Mouse (Mus musculus) kidney, embryonic 16.5 days (tissue): ENCODE data around the gene Zfyve28. TPM values are rescaled to one million over a fixed set of nuclear protein-coding genes. Genes with fewer than 3 reads are reported as not detected.
A peak's percentile ranks its signal among the peaks of the same experiment; 100 is the strongest.

Source experiments
- ATAC-seq: fragments of 200-750 bp; cut with Nextera tagmentation; 2 replicates; pipeline ENCODE4 v1.8.0; 2017; ENCODE audit warnings: moderate TSS enrichment; ENCODE audit not compliant: low FRiP score, low TSS enrichment
- H3K27ac ChIP-seq: fragments of 300-500 bp; sonication (generic); 2 replicates; pipeline ENCODE4 v1.5.1; 2014; ENCODE audit warnings: low read length
- H3K27me3 ChIP-seq: fragments of 300-500 bp; sonication (generic); 2 replicates; pipeline ENCODE4 v1.6.1; 2014; ENCODE audit warnings: low read length, control low read depth, mixed read lengths; ENCODE audit not compliant: insufficient read depth
- H3K36me3 ChIP-seq: fragments of 300-500 bp; sonication (generic); 2 replicates; pipeline ENCODE4 v1.6.1; 2014; ENCODE audit warnings: low read length, control low read depth, mixed read lengths; ENCODE audit not compliant: insufficient read depth
- H3K4me1 ChIP-seq: fragments of 300-500 bp; sonication (generic); 2 replicates; pipeline ENCODE4 v1.6.1; 2014; ENCODE audit warnings: low read length, control low read depth, mixed read lengths; ENCODE audit not compliant: insufficient read depth
- H3K4me2 ChIP-seq: fragments of 300-500 bp; sonication (generic); replicated peaks from 2 replicates; pipeline ENCODE4 v1.6.1; 2014; ENCODE audit warnings: low read depth, low read length
- H3K4me3 ChIP-seq: fragments of 300-500 bp; sonication (generic); 2 replicates; pipeline ENCODE4 v1.5.1; 2014; ENCODE audit warnings: mild to moderate bottlenecking, low read length
- H3K9ac ChIP-seq: fragments of 300-500 bp; sonication (generic); replicated peaks from 2 replicates; pipeline ENCODE4 v1.6.1; 2014; ENCODE audit warnings: low read length
- H3K9me3 ChIP-seq: fragments of 300-500 bp; sonication (generic); 2 replicates; pipeline ENCODE4 v1.6.1; 2016; ENCODE audit warnings: low read length, control low read depth
- WGBS: fragments of 180-500 bp; shearing (Covaris S2); extraction: QIAGEN DNeasy Blood & Tissue Kit; methylation state at CpG from one replicate; pipeline ENCODE4 v1.1.7; 2014; 5-methylcytosine and 5-hydroxymethylcytosine counted together
- polyA plus RNA-seq: library from polyadenylated mRNA; unstranded; fragments of >200 nt; fragmentation: Nextera tagmentation; extraction: Ambion mirVana; gene quantifications from 2 replicates; pipeline ENCODE4 v1.2.1, GENCODE M21; 2015

Zfyve28 gene
- polyA plus RNA-seq, 1 experiment from 2014 or later, result 0.34 TPM

DNA sequence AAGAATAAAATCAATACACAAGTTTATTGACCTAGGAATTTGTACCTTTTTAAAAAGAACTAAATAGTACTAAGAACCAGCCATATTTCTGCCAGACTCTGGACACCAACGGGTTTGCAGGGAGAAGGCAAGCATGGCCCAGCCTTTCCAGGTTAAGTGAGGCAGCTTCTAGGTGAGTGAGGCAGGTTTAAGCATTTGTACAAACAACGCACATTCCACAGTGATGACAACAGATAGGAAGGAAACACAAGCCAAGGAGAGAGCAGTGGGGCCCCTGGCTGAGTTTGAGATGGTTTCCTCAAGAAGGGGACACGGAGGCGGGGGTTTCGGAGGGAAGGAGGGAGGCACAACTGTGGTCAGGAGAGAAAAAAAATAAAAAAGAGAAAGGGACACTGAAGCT, 69.6 kb downstream of the Zfyve28 start:
- Histone ChIP-seq H3K27ac (no peak overlapping the region), H3K4me2 (no peak overlapping the region), H3K27me3 (no peaks in the 10 kb centered on the region), H3K4me3 (no peak overlapping the region), H3K36me3 (no peaks in the 10 kb centered on the region), H3K9me3 (no peaks in the 10 kb centered on the region), H3K9ac (no peak overlapping the region), H3K4me1 (peaks cover 1% of the 10 kb centered on the region; the same call in 1 of the 2 replicates)
- ATAC-seq, result no peak
- 62% methylated on average over 5 of the region's 5 CpGs for WGBS

DNA sequence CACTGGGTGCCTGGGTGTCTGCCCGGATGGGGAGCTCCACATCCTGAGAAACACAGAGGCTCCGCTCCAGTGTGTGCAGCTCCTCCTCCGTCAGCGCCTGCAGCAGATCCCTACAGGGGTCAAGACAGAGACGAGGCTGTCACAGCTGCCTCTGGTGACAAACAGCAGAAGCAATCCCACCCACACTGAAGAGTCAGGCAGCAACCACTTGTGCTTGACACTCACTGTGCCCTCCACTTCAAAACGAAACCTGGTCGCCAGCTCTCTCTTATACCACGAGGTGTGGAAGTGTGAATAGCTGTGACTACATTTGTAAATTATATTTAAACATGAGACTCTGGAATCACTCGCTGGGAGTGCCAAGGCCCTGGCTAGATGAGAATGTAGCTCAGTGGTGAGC, 70.5 kb downstream of the Zfyve28 start:
- H3K9ac ChIP-seq, result no peak overlapping the region
- no peaks in the 10 kb centered on the region for H3K9me3 ChIP-seq
- no peak overlapping the region for H3K27ac ChIP-seq
- WGBS, result 67% methylated on average over 9 of the region's 9 CpGs
- H3K4me2 ChIP-seq, result no peak overlapping the region
- no peaks in the 10 kb centered on the region for H3K27me3 ChIP-seq
- H3K36me3 ChIP-seq, result no peaks in the 10 kb centered on the region
- peaks cover 4% of the 10 kb centered on the region; the same call in 1 of the 2 replicates for H3K4me1 ChIP-seq
- ATAC-seq, result no peak
- no peak overlapping the region for H3K4me3 ChIP-seq

DNA sequence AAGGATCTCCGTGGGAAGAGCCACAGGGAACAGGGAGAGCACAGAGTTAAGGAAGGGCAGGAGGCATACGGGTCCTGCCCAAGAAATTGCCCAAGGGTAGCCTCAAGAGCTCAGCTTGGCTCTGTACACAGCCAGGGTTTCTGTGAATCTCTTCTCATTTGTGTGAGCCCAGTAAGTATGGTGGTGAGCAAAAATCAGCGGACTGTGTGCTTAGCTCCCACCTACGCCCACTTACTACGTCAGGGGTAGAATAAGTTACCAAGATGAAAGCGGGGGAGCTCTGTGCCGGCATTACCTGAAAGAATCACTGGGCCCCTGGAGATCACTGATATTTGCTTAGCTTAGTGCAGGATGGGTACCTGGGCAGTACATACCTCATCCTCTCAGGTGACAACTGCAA, 72.2 kb downstream of the Zfyve28 start:
- Histone ChIP-seq H3K4me3 (no peak overlapping the region), H3K9ac (no peak overlapping the region), H3K4me1 (peaks cover 4% of the 10 kb centered on the region; the same call in 1 of the 2 replicates), H3K27ac (no peak overlapping the region), H3K4me2 (no peak overlapping the region), H3K27me3 (no peaks in the 10 kb centered on the region), H3K9me3 (no peaks in the 10 kb centered on the region), H3K36me3 (no peaks in the 10 kb centered on the region)
- no peak for ATAC-seq
- WGBS, result 75% methylated on average over 7 of the region's 7 CpGs

DNA sequence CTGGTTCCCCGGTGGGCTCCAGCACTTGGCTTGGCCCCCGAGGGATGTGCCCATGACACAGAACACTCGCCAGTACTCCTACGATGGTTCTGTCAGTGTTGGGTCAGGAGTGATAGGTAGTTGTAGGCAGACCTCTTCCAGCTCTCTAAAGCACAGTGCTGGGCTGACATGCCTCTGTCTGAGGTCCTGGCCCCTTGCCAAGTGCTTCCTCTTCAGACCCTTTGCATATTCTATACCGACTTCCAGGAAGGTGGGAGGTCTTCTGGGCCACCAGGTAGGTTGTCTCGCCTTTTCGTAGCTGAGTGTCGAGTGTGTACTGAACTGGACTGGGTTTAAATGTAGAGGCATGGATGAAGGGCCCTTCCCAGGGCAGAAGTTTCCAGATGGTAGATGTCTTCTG, 74.6 kb downstream of the Zfyve28 start:
- no peak overlapping the region for H3K27ac ChIP-seq
- H3K4me1 ChIP-seq, result peaks cover 4% of the 10 kb centered on the region; the same call in 1 of the 2 replicates
- no peaks in the 10 kb centered on the region for H3K36me3 ChIP-seq
- H3K27me3 ChIP-seq, result no peaks in the 10 kb centered on the region
- no peak for ATAC-seq
- no peaks in the 10 kb centered on the region for H3K9me3 ChIP-seq
- H3K4me2 ChIP-seq, result no peak overlapping the region
- H3K4me3 ChIP-seq, result no peak overlapping the region
- 70% methylated on average over 8 of the region's 8 CpGs for WGBS
- no peak overlapping the region for H3K9ac ChIP-seq

DNA sequence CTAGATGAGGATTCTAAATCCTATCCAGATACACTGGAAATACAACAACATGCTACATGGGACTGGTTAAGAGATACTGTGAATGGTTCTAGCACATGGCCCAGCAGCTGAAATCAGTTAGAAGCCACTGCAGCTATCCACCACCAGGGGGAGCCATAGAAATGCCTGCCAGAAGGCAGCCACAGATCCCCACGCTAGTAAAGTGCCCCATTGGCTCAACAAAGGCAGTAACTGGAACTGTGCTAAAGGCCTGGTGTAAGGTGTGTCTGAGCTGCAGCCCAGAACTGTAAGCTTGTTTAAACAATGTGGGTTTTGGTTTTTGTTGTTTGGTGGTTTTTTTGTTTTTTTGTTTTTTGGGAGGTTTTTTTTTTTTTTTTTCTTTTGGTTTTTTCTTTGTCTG, 78.0 kb downstream of the Zfyve28 start:
- H3K27ac ChIP-seq, result no peak overlapping the region
- H3K9me3 ChIP-seq, result no peaks in the 10 kb centered on the region
- 0% methylated on average over 1 of the region's 1 CpGs for WGBS
- H3K4me2 ChIP-seq, result no peak overlapping the region
- H3K9ac ChIP-seq, result no peak overlapping the region
- H3K4me3 ChIP-seq, result no peak overlapping the region
- H3K36me3 ChIP-seq, result no peaks in the 10 kb centered on the region
- no peaks in the 10 kb centered on the region for H3K27me3 ChIP-seq
- peaks cover 4% of the 10 kb centered on the region; the same call in 1 of the 2 replicates for H3K4me1 ChIP-seq
- peak; percentile 87 for ATAC-seq

DNA sequence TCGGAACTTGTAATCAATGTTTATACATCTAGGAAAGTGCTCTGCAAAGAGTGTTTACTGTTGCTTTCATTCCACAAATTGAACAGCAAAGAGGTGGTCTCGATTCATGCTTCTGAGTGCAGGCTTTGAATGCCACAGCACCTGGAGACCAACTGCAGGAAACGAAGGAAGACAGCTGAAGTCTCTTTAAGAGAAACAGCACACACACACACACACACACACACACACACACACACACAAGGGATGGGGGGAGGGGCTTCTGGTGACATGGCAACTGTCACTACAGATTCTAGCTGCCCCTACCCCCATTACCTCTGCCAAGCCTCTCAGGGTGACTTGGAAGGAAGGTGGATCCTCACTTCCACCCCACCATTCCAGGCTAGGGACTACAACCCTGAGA, 80.7 kb downstream of the Zfyve28 start:
- Histone ChIP-seq H3K27me3 (no peaks in the 10 kb centered on the region), H3K9me3 (no peaks in the 10 kb centered on the region), H3K9ac (no peak overlapping the region), H3K27ac (no peak overlapping the region), H3K4me3 (no peak overlapping the region), H3K4me1 (no peaks in the 10 kb centered on the region), H3K36me3 (no peaks in the 10 kb centered on the region), H3K4me2 (no peak overlapping the region)
- WGBS, result 53% methylated on average over 3 of the region's 3 CpGs
- ATAC-seq, result no peak

DNA sequence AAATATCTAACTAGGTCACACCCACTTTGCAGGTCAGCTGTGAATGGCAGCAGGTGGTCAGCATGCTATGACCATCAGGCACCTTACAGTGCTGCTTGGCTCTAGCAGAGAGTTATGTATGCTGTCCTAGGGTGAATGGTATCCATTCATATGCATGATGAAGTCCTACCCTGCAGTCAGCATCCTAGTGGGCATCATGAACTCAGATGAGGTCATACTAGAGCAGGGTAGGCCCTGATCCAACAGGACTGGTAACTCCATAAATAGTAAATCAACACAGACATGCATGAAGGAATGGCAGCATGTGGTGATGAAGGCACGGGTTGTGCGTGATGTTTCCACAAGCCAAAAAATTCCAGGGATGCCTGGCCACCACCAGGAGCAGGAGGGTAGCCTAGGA, 82.5 kb downstream of the Zfyve28 start:
- Histone ChIP-seq H3K27me3 (no peaks in the 10 kb centered on the region), H3K27ac (no peak overlapping the region), H3K9me3 (no peaks in the 10 kb centered on the region), H3K36me3 (no peaks in the 10 kb centered on the region), H3K4me3 (no peak overlapping the region), H3K4me1 (no peaks in the 10 kb centered on the region), H3K4me2 (no peak overlapping the region), H3K9ac (no peak overlapping the region)
- no peak for ATAC-seq
- WGBS, result 79% methylated on average over 2 of the region's 2 CpGs

DNA sequence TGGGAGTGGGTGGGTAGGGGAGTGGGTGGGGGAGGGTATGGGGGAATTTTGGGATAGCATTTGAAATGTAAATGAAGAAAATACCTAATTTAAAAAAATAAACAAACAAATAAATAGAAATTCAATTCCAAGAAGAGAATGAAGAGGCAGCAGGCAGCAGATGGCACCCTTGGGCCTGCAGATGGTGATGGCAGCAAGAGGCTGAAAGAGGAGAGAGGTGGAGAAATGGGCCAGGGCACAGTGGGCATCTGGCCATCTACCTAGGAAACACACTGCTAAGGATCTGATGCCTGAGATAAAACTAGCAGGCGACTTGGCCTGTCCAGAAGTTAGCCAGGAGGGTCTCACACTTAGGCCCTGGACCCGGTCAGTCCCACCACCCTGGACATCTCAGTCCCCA, 83.3 kb downstream of the Zfyve28 start:
- no peaks in the 10 kb centered on the region for H3K4me1 ChIP-seq
- H3K9me3 ChIP-seq, result no peaks in the 10 kb centered on the region
- WGBS, result 93% methylated on average over 2 of the region's 2 CpGs
- H3K4me3 ChIP-seq, result no peak overlapping the region
- no peaks in the 10 kb centered on the region for H3K36me3 ChIP-seq
- no peak overlapping the region for H3K27ac ChIP-seq
- no peak for ATAC-seq
- H3K9ac ChIP-seq, result no peak overlapping the region
- H3K27me3 ChIP-seq, result no peaks in the 10 kb centered on the region
- no peak overlapping the region for H3K4me2 ChIP-seq

DNA sequence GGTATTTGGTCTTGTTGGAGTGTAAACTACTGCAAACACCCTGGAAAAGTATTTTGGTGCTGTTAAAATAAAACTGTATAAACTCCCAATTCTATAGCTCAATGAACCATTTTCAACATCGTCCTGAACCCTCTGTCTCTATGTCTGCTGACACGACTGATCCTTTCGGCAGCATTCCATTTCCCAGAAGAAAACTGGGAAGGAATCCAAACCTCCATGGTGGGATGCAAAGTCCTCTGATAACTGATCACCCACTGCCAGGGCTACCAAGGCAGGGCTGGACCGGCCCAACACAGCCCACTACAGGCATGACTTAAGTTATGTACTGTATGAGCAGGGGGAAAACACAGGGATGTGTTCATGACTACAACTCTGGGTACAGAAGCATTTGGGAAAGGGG, 86.2 kb downstream of the Zfyve28 start:
- Histone ChIP-seq H3K36me3 (no peaks in the 10 kb centered on the region), H3K4me1 (no peaks in the 10 kb centered on the region), H3K27me3 (no peaks in the 10 kb centered on the region), H3K4me2 (no peak overlapping the region), H3K9ac (no peak overlapping the region), H3K9me3 (no peaks in the 10 kb centered on the region), H3K27ac (no peak overlapping the region), H3K4me3 (no peak overlapping the region)
- WGBS, result 81% methylated on average over 4 of the region's 4 CpGs
- ATAC-seq, result no peak

DNA sequence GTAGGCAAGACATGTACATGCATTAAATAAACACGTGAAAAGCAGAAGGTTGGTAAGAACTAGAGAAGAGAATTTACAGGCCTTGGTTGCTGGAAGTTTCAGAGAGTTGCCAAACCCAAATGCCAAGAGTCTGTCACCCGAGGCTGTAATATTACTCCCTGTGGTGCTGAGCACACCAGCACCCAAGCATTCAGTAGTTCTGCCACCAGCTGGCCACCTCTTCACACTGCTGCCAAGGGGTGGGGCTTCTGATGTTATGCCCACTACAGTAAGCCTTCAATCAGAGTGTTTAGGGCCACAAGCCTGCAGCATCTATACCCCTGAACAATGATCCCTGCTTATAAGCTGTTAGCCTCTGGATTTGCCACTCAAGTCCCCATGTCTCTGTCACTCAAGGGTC, 86.9 kb downstream of the Zfyve28 start:
- no peak overlapping the region for H3K4me3 ChIP-seq
- H3K4me1 ChIP-seq, result no peaks in the 10 kb centered on the region
- WGBS, result 47% methylated on average over 2 of the region's 2 CpGs
- no peaks in the 10 kb centered on the region for H3K27me3 ChIP-seq
- no peaks in the 10 kb centered on the region for H3K36me3 ChIP-seq
- H3K27ac ChIP-seq, result no peak overlapping the region
- no peaks in the 10 kb centered on the region for H3K9me3 ChIP-seq
- 0 out of 2 replicates have a peak, but pooled peaks have one; percentile 54 for ATAC-seq
- no peak overlapping the region for H3K9ac ChIP-seq
- no peak overlapping the region for H3K4me2 ChIP-seq

DNA sequence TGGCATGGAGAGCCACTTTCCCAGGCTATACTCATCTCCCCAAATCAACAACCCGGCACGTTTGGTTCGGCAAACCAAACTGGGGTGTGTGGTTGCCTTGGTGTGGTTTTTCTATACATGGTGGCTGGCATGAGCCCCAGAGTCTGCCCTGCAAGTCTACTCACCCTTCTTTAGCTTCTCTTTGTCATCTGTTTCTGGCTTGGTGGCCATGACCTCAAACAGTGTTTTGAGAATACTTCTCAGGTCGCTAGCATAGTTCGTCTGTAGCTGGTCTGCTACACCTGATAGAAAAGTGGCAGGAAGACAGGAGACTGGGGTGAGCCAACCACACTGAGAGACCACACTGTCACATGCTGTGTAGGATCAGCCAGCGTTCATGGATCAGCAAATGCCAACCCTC, 89.6 kb downstream of the Zfyve28 start:
- Histone ChIP-seq H3K4me1 (no peaks in the 10 kb centered on the region), H3K9me3 (no peaks in the 10 kb centered on the region), H3K36me3 (no peaks in the 10 kb centered on the region), H3K27ac (no peak overlapping the region), H3K4me3 (no peak overlapping the region), H3K4me2 (no peak overlapping the region), H3K9ac (no peak overlapping the region), H3K27me3 (no peaks in the 10 kb centered on the region)
- 89% methylated on average over 6 of the region's 6 CpGs for WGBS
- no peak for ATAC-seq
